Mouse (Mus musculus): ENCODE measurements around the gene Epm2a.

DNA sequence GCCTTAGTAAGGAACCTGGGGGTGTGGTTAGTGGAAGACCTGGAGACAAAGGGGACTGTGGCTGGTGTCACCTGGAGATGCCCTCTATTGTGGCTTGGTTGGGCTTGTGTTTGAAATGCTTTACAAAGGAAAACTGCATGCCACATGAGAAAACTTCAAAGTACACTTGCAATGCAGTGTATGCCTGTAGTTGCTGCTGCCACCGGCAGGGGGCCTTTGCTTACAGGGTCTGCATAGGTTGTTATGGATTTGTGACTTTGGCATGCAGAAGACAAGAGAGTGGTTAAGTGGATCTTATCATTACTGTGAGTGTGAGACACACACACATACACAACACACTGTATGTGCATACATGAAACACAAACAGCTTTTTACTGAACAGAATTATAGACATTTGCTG, 114.2 kb downstream of the Epm2a start:
- TF ChIP-seq CTCF (IDR thresholded peaks at IDR 0.05; ENCODE audit: low read depth, low read length) (peak; percentile 26; the same call in 1 of the 2 replicates), POLR2A (IDR thresholded peaks at IDR 0.05; ENCODE audit: borderline replicate concordance, low read depth, low read length) (no peak)

Data from bone marrow macrophage, adult 2 months (primary cell).